Mouse (Mus musculus) heart, embryonic 14.5 days (tissue): ENCODE measurements around the gene Atp2b2. TPM values are rescaled to one million over a fixed set of nuclear protein-coding genes. Genes with fewer than 3 reads are reported as not detected.

Source experiments
- ATAC-seq: fragments of 200-750 bp; cut with Nextera tagmentation; 2 replicates; pipeline ENCODE4 v1.8.0; 2017; ENCODE audit warnings: low read depth, moderate TSS enrichment; ENCODE audit not compliant: insufficient number of reproducible peaks, insufficient read depth, low FRiP score
- H3K27ac ChIP-seq, 2 experiments: fragments of 200-500 bp in 1 of 2; fragments of 300-500 bp in 1 of 2; sonication (generic) in 1 of 2; replicated peaks in 1 of 2; 2 replicates each; pipeline ENCODE4 v1.5.1; 2012 to 2014; ENCODE audit warnings: low read depth in 2 of 2, low read length in 2 of 2, control low read depth in 1 of 2, mild to moderate bottlenecking in 1 of 2, mixed read lengths in 1 of 2; ENCODE audit not compliant: control insufficient read depth in 1 of 2, insufficient read depth in 1 of 2
- H3K27me3 ChIP-seq: fragments of 300-500 bp; sonication (generic); 2 replicates; pipeline ENCODE4 v1.6.1; 2014; ENCODE audit warnings: mild to moderate bottlenecking, low read length, control low read depth; ENCODE audit not compliant: control insufficient read depth, insufficient read depth
- H3K36me3 ChIP-seq: fragments of 300-500 bp; sonication (generic); 2 replicates; pipeline ENCODE4 v1.6.1; 2014; ENCODE audit warnings: mild to moderate bottlenecking, control low read depth, low read length, mixed read lengths; ENCODE audit not compliant: control insufficient read depth, insufficient read depth
- H3K4me1 ChIP-seq, 2 experiments: fragments of 200-500 bp in 1 of 2; fragments of 300-500 bp in 1 of 2; sonication (generic) in 1 of 2; 2 replicates each; pipeline ENCODE4 v1.6.1; 2012 to 2014; ENCODE audit warnings: low read length in 2 of 2, control low read depth in 1 of 2, mixed read lengths in 1 of 2; ENCODE audit not compliant: control insufficient read depth in 2 of 2, insufficient read depth in 2 of 2
- H3K4me2 ChIP-seq: fragments of 300-500 bp; sonication (generic); 2 replicates; pipeline ENCODE4 v1.6.1; 2014; ENCODE audit warnings: mild to moderate bottlenecking, low read length
- H3K4me3 ChIP-seq, 2 experiments: fragments of 200-500 bp in 1 of 2; fragments of 300-500 bp in 1 of 2; sonication (generic) in 1 of 2; 2 replicates each; pipeline ENCODE4 v1.5.1; 2012 to 2014; ENCODE audit warnings: low read length in 2 of 2, mild to moderate bottlenecking in 2 of 2, control low read depth in 1 of 2, low read depth in 1 of 2, moderate library complexity in 1 of 2; ENCODE audit not compliant: control insufficient read depth in 1 of 2, insufficient read depth in 1 of 2
- H3K9ac ChIP-seq: fragments of 300-500 bp; sonication (generic); 2 replicates; pipeline ENCODE4 v1.6.1; 2014; ENCODE audit warnings: mild to moderate bottlenecking, low read length
- H3K9me3 ChIP-seq: fragments of 300-500 bp; sonication (generic); 2 replicates; pipeline ENCODE4 v1.6.1; 2016; ENCODE audit warnings: low read length, control low read depth; ENCODE audit not compliant: control insufficient read depth
- WGBS: fragments of 180-500 bp; shearing (Covaris S2); extraction: QIAGEN DNeasy Blood & Tissue Kit; methylation state at CpG from one replicate; pipeline ENCODE4 v1.1.7; 2014; 5-methylcytosine and 5-hydroxymethylcytosine counted together
- polyA plus RNA-seq: library from polyadenylated mRNA; unstranded; fragments of >200 nt; fragmentation: Nextera tagmentation; extraction: Ambion mirVana; gene quantifications from 2 replicates; pipeline ENCODE4 v1.2.1, GENCODE M21; 2014

The Atp2b2 gene
- polyA plus RNA-seq, 1 experiment from 2014 or later, result 0.18 TPM

DNA sequence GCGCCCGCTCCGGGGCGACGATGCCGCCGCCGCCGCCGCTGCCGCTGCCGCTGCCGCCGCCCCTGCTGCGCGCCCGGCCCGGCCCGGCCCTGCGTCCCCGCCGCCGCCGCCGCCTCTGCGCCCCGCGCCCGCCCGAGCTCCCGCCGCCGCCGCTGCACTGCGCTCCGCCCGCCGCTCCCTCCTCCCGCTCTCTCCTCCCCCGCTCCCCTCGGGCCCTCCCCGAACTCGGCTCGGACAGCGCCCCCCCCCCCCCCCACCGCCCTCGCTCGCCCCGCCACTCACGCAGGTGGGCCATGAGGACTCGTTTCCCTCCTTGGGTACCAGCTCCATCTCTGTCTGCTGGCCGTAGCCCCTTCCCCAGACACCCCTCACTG is 515 bp downstream of the Atp2b2 start:
- Histone ChIP-seq H3K4me1 (no peaks in the 10 kb centered on the region), H3K4me2 (peak overlapping the region; percentile 86), H3K9ac (peak overlapping the region; percentile 60; the same call in 1 of the 2 replicates), H3K36me3 (no peaks in the 10 kb centered on the region), H3K9me3 (no peaks in the 10 kb centered on the region), H3K27ac (no peak overlapping the region), H3K27me3 (peaks cover 72% of the 10 kb centered on the region), H3K4me3 (peak overlapping the region; percentile 46 to 51)
- WGBS, result 21% methylated on average over 3 of the region's 52 CpGs
- ATAC-seq, result no peak

DNA sequence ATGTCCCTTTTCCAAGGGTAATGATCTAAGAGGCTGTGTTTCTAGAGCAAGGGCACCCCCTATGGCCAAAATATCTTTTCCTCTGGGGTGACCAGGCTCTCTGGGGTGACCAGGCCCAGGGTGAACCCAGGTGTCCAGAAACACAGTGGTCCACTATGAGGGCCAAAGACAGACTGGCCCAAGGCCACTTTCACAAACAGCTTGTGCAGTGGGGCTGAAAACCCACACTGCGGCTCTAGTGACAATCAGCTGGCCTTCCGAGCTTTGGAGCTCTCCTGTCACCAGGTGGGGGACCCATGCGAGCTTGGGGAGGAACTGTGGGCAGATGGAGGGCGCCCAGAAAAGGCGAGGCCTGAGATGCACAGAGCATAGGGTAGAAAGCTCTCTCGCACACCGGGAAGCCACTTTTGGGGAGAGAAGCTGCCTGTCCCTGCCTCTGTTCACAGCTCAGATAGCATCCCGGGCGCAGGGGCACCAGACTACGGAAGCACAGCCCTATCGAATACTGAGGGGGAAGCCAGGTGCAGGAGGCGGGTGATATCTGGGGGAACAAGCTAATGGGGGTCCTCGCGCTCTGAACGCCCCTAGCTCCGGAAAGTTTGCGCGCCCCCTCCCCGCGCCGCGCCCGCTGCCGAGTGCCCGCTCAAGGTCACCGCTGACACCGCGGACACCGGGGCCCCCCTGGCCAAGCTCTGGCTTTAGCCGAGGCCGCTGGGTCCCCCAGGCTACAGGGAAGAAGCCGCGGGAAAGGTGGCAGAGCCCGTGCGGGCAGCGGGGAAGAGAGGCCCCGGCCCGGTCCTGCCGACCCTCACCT is 1.1 kb downstream of the Atp2b2 start:
- Histone ChIP-seq H3K4me1 (no peaks in the 10 kb centered on the region), H3K27ac (no peak overlapping the region), H3K9me3 (no peaks in the 10 kb centered on the region), H3K4me2 (peak overlapping the region; percentile 86), H3K27me3 (peaks cover 76% of the 10 kb centered on the region), H3K36me3 (no peaks in the 10 kb centered on the region), H3K9ac (peak overlapping the region; percentile 60; the same call in 1 of the 2 replicates), H3K4me3 (peak overlapping the region; percentile 46 to 51)
- no peak for ATAC-seq
- 3% methylated on average over 26 of the region's 39 CpGs for WGBS

DNA sequence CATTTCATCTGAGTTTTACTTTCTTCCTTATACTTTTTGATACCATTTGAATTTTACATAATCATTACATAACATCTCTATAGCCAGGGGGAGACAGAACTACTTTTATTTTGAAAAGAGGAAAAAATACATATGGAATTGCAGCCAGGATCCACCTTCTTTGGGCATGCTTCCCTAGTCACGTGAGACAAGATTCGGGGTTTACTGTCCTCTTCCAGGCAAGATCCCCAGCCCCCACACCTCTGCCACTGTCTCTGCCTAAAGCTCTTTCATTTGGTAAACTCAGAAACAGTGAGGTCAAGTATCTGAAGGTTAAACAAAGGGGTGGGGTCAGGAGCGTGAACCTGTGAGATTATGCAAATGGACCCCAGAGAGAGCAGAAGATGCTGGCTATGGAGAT is 6.7 kb downstream of the Atp2b2 start:
- 58% methylated on average over 3 of the region's 3 CpGs for WGBS
- H3K27ac ChIP-seq, result no peak overlapping the region
- no peak overlapping the region for H3K9ac ChIP-seq
- no peaks in the 10 kb centered on the region for H3K9me3 ChIP-seq
- no peaks in the 10 kb centered on the region for H3K4me1 ChIP-seq
- peaks cover 34% of the 10 kb centered on the region for H3K27me3 ChIP-seq
- H3K4me3 ChIP-seq, result no peak overlapping the region
- H3K36me3 ChIP-seq, result no peaks in the 10 kb centered on the region
- no peak for ATAC-seq
- no peak overlapping the region for H3K4me2 ChIP-seq

DNA sequence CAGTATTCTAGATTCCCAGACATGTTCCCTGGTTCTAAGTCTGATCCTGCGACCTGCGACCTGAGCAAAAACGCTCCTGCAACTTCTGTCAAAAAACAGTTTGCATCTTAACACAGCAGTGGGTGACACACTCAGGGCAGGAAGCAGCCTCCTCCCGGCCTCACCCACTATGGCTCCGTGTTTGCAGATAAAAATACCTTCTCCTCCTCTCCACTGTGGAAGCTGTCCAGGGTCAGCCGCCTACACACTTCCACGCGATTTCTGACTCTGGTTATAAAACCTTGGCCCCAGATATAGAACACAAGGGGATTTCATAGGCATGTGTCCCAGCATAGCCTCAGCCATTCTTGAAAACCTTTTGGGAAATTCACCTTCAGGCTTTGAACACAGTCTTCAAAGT is 9.6 kb downstream of the Atp2b2 start:
- H3K4me1 ChIP-seq, result no peaks in the 10 kb centered on the region
- no peak overlapping the region for H3K27ac ChIP-seq
- H3K9me3 ChIP-seq, result no peaks in the 10 kb centered on the region
- WGBS, result 63% methylated on average over 8 of the region's 8 CpGs
- H3K27me3 ChIP-seq, result peaks cover 11% of the 10 kb centered on the region; the same call in 1 of the 2 replicates
- no peak overlapping the region for H3K9ac ChIP-seq
- no peaks in the 10 kb centered on the region for H3K36me3 ChIP-seq
- H3K4me2 ChIP-seq, result no peak overlapping the region
- H3K4me3 ChIP-seq, result no peak overlapping the region
- no peak for ATAC-seq

DNA sequence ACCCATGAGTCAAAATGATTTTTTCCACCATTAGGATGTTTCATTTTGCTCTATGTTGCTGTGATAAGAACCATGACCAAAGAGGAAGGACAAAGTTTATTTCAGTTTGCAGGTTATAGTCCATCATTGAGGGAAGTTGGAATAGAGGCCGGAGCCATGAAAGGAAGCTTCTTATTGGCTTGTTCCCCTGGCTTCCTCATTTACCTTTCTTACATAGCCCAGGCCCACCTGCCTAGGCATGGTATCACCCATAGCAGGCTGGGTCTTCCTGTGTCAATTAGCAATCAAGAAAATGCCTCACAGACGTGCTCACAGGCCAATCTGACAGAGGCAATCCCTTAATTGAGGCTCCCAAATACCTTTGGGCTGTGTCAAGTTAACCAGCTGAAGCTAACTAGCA is 18.6 kb downstream of the Atp2b2 start:
- no peak overlapping the region for H3K4me3 ChIP-seq
- no peaks in the 10 kb centered on the region for H3K36me3 ChIP-seq
- no peaks in the 10 kb centered on the region for H3K27me3 ChIP-seq
- no peaks in the 10 kb centered on the region for H3K4me1 ChIP-seq
- no peak overlapping the region for H3K27ac ChIP-seq
- ATAC-seq, result no peak
- no peak overlapping the region for H3K9ac ChIP-seq
- H3K9me3 ChIP-seq, result no peaks in the 10 kb centered on the region
- WGBS, result 55% methylated on average over 2 of the region's 2 CpGs
- H3K4me2 ChIP-seq, result no peak overlapping the region

DNA sequence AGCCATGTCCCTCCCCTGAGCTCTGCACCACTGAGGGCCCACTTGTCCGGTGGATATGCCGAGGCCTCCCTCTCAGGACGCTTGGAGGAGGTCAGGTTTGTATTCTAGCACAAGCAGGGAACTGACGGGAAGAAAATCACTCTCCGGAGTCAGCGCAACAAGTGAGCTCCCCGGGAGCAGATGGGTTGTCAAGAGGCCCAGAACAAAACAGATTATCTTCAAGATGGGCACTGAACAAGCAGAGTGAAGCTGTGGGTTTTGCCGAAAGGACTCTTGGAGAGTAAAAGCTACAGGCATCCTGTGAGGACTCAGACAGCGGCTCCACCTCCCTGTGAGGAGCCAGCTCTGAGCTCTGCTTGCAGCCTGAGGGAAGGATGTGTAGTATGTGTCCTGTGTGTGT is 20.3 kb downstream of the Atp2b2 start:
- no peaks in the 10 kb centered on the region for H3K36me3 ChIP-seq
- ATAC-seq, result no peak
- H3K4me2 ChIP-seq, result no peak overlapping the region
- H3K27me3 ChIP-seq, result no peaks in the 10 kb centered on the region
- H3K4me1 ChIP-seq, result no peaks in the 10 kb centered on the region
- H3K4me3 ChIP-seq, result no peak overlapping the region
- WGBS, result 67% methylated on average over 9 of the region's 9 CpGs
- no peak overlapping the region for H3K9ac ChIP-seq
- H3K27ac ChIP-seq, result no peak overlapping the region
- no peaks in the 10 kb centered on the region for H3K9me3 ChIP-seq

DNA sequence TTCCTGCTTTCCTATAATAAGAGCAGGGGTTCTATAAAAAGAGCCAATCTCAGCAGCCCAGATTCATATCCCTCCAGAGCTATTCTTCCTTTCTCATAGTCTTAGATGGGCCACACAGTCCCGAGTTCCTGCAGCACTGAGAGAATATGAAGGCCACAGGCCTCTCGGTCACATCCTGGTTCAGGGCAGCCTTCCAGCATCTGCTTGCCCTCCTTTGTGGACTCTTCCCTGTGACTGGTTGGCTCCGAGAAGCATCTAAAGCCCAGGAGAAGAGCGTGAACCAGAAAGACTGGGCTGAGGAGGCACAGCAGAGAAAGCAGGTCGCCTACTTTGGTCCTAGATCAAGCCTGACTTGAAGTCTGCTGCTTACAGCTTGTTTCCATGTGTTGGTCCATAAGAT is 28.6 kb downstream of the Atp2b2 start:
- ATAC-seq, result no peak
- Histone ChIP-seq H3K27ac (no peak overlapping the region), H3K9me3 (no peaks in the 10 kb centered on the region), H3K4me2 (no peak overlapping the region), H3K27me3 (no peaks in the 10 kb centered on the region), H3K4me3 (no peak overlapping the region), H3K36me3 (no peaks in the 10 kb centered on the region), H3K4me1 (no peaks in the 10 kb centered on the region), H3K9ac (no peak overlapping the region)
- 55% methylated on average over 5 of the region's 5 CpGs for WGBS

DNA sequence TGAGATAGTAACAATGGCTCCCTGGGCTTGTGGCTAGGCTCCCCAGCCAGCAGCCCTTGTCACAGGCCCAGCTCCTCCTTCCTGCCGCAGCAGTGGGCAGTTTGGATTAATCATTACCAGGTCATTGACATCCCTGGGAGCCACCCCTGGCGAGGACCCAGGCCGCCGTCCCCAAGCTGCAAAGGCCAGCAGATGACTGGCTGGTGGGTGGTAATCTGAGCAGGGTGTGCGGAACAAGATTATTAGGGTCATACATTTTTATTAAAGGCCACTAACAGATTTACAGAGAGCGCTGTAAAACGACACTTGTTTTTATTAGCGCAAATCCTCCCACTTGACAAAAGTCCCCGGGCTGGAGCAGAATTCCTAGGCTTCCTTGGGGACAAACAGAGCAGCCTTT is 29.6 kb downstream of the Atp2b2 start:
- Histone ChIP-seq H3K4me1 (no peaks in the 10 kb centered on the region), H3K4me3 (no peak overlapping the region), H3K9ac (no peak overlapping the region), H3K27me3 (no peaks in the 10 kb centered on the region), H3K36me3 (no peaks in the 10 kb centered on the region), H3K27ac (no peak overlapping the region), H3K4me2 (no peak overlapping the region), H3K9me3 (no peaks in the 10 kb centered on the region)
- no peak for ATAC-seq
- 39% methylated on average over 9 of the region's 9 CpGs for WGBS
